Mouse (Mus musculus) kidney, adult 8-10 months (tissue): ENCODE data around the gene Actrt2.

ENCODE experiments used
- DNase-seq, 2 experiments: peaks; one replicate each; pipeline ENCODE4 v3.0.0; 2022

Gene Actrt2

GRCm38 (mm10) chr4:154667767-154668166, at the start of gene Actrt2:
Gene Actrt2, minus strand, starts transcription at chr4:154667867.
- no peak for DNase-seq

GRCm38 (mm10) chr4:154709391-154710107, 41.9 kb upstream of the Actrt2 start:
- DNase-seq, result no peak

GRCm38 (mm10) chr4:154708811-154709210, 41.1 kb upstream of the Actrt2 start:
- DNase-seq, result no peak

- no peak for DNase-seq
Measured at GRCm38 (mm10) chr4:154708223-154708622, 40.6 kb upstream of the Actrt2 start.

- no peak for DNase-seq
Measured at GRCm38 (mm10) chr4:154707521-154707920, 39.9 kb upstream of the Actrt2 start.

GRCm38 (mm10) chr4:154706442-154706841, 38.8 kb upstream of the Actrt2 start:
- DNase-seq, result no peak

- DNase-seq, result peak; percentile 60 to 78
Measured at GRCm38 (mm10) chr4:154705681-154706080, 38.0 kb upstream of the Actrt2 start.

GRCm38 (mm10) chr4:154705056-154705455, 37.4 kb upstream of the Actrt2 start:
- DNase-seq, result no peak

GRCm38 (mm10) chr4:154704591-154704990, 36.9 kb upstream of the Actrt2 start:
- no peak for DNase-seq

GRCm38 (mm10) chr4:154703426-154704070, 35.9 kb upstream of the Actrt2 start:
- no peak for DNase-seq

GRCm38 (mm10) chr4:154702931-154703330, 35.3 kb upstream of the Actrt2 start:
- no peak for DNase-seq

GRCm38 (mm10) chr4:154702186-154702585, 34.5 kb upstream of the Actrt2 start:
- DNase-seq, result no peak

- peak; percentile 20 to 57 for DNase-seq
Measured at GRCm38 (mm10) chr4:154700921-154701412, 33.3 kb upstream of the Actrt2 start.

GRCm38 (mm10) chr4:154700436-154700835, 32.8 kb upstream of the Actrt2 start:
- no peak for DNase-seq

- no peak for DNase-seq
Measured at GRCm38 (mm10) chr4:154699236-154699635, 31.6 kb upstream of the Actrt2 start.

GRCm38 (mm10) chr4:154698631-154699030, 31.0 kb upstream of the Actrt2 start:
- DNase-seq, result no peak

- no peak for DNase-seq
Measured at GRCm38 (mm10) chr4:154698021-154698590, 30.4 kb upstream of the Actrt2 start.

- DNase-seq, result no peak
Measured at GRCm38 (mm10) chr4:154697476-154697875, 29.8 kb upstream of the Actrt2 start.

- no peak for DNase-seq
Measured at GRCm38 (mm10) chr4:154696552-154696951, 28.9 kb upstream of the Actrt2 start.

GRCm38 (mm10) chr4:154696146-154696545, 28.5 kb upstream of the Actrt2 start:
- no peak for DNase-seq

GRCm38 (mm10) chr4:154694361-154694760, 26.7 kb upstream of the Actrt2 start:
- no peak for DNase-seq

- no peak for DNase-seq
Measured at GRCm38 (mm10) chr4:154693348-154694015, 25.8 kb upstream of the Actrt2 start.

- DNase-seq, result no peak
Measured at GRCm38 (mm10) chr4:154683068-154683752, 15.5 kb upstream of the Actrt2 start.
